Mouse (Mus musculus): ENCODE results near the gene Obp1a. TPM values are rescaled to one million over a fixed set of nuclear protein-coding genes. Genes with fewer than 3 reads are reported as not detected.

Obp1a gene
- total RNA-seq (2014; rRNA removed): not detected in 2 replicates
- polyA plus RNA-seq (2015; fragmentation: Nextera tagmentation; extraction: Ambion mirVana): not detected in 2 replicates

- Histone ChIP-seq H3K9me3 (ENCODE audit: low read length) (no peaks in the 10 kb centered on the region), H3K4me3 (ENCODE audit: low read depth, low read length) (no peak within 1 kb of the TSS), H3K36me3 (ENCODE audit: insufficient read depth) (no peaks in the 10 kb centered on the region), H3K27ac (ENCODE audit: low read depth, low read length) (no peak within 1 kb of the TSS), H3K4me2 (ENCODE audit: low read depth) (no peak within 1 kb of the TSS), H3K27me3 (ENCODE audit: insufficient read depth, low read length) (no peaks in the 10 kb centered on the region), H3K4me1 (ENCODE audit: insufficient read depth) (no peaks in the 10 kb centered on the region), H3K9ac (no peak within 1 kb of the TSS)
- no peak for ATAC-seq
- no peak for DNase-seq
- no peak for TF ChIP-seq CTCF (IDR thresholded peaks at IDR 0.05; ENCODE audit: low read depth)
Observed at GRCm38 (mm10) chrX:78091274-78091673, at the start of gene Obp1a. Obp1a (minus strand) TSS chrX:78091374.

GRCm38 (mm10) chrX:78125167-78125566 lies 34.0 kb upstream of the Obp1a start, which contains the start of gene Gm5938:
Gm5938 (plus strand) TSS chrX:78125467.
- no peak for DNase-seq
- no peak within 1 kb of the TSS for H3K4me3 ChIP-seq (ENCODE audit: low read depth, low read length)
- no peaks in the 10 kb centered on the region for H3K36me3 ChIP-seq (ENCODE audit: insufficient read depth)
- no peaks in the 10 kb centered on the region for H3K9me3 ChIP-seq (ENCODE audit: low read length)
- no peak for ATAC-seq
- H3K4me2 ChIP-seq (ENCODE audit: low read depth): no peak within 1 kb of the TSS
- no peak for TF ChIP-seq CTCF (IDR thresholded peaks at IDR 0.05; ENCODE audit: low read depth)
- no peak within 1 kb of the TSS for H3K9ac ChIP-seq
- no peak within 1 kb of the TSS for H3K27ac ChIP-seq (ENCODE audit: low read depth, low read length)
- WGBS: 50% methylated on average over 1 of the region's 1 CpGs
- no peaks in the 10 kb centered on the region for H3K4me1 ChIP-seq (ENCODE audit: insufficient read depth)
- no peaks in the 10 kb centered on the region for H3K27me3 ChIP-seq (ENCODE audit: insufficient read depth, low read length)

Other genes starting within 250 kb of the Obp1a start
- gene Pbsn, start 237.8 kb downstream of the Obp1a start, total RNA-seq (2014; rRNA removed): not detected in 2 replicates
- not detected in 2 replicates for gene Pbsn, start 237.8 kb downstream of the Obp1a start, polyA plus RNA-seq (2015; fragmentation: Nextera tagmentation; extraction: Ambion mirVana)
- gene Gm14744, start 226.6 kb downstream of the Obp1a start, total RNA-seq (2014; rRNA removed): not detected in 2 replicates
- gene Gm14744, start 226.6 kb downstream of the Obp1a start, polyA plus RNA-seq (2015; fragmentation: Nextera tagmentation; extraction: Ambion mirVana): not detected in 2 replicates
- not detected in 2 replicates for gene 5430402E10Rik, start 166.3 kb downstream of the Obp1a start, total RNA-seq (2014; rRNA removed)
- gene 5430402E10Rik, start 166.3 kb downstream of the Obp1a start, polyA plus RNA-seq (2015; fragmentation: Nextera tagmentation; extraction: Ambion mirVana): not detected in 2 replicates
- gene Gm5938, start 34.1 kb upstream of the Obp1a start, total RNA-seq (2014; rRNA removed): not detected in 2 replicates
- gene Gm5938, start 34.1 kb upstream of the Obp1a start, polyA plus RNA-seq (2015; fragmentation: Nextera tagmentation; extraction: Ambion mirVana): not detected in 2 replicates
- not detected in 2 replicates for gene Obp1b, start 95.4 kb upstream of the Obp1a start, total RNA-seq (2014; rRNA removed)
- gene Obp1b, start 95.4 kb upstream of the Obp1a start, polyA plus RNA-seq (2015; fragmentation: Nextera tagmentation; extraction: Ambion mirVana): not detected in 2 replicates
- not detected in 2 replicates for gene Gm14743, start 154.5 kb upstream of the Obp1a start, total RNA-seq (2014; rRNA removed)
- gene Gm14743, start 154.5 kb upstream of the Obp1a start, polyA plus RNA-seq (2015; fragmentation: Nextera tagmentation; extraction: Ambion mirVana): not detected in 2 replicates